Mouse (Mus musculus) brown adipose tissue, adult 24 weeks (tissue): Measurements from ENCODE around the gene Ctnnb1. TPM values are rescaled to one million over a fixed set of nuclear protein-coding genes. Genes with fewer than 3 reads are reported as not detected.

ENCODE experiments used
- H3K27ac ChIP-seq: fragments of 200-500 bp; replicated peaks from 2 replicates; pipeline ENCODE4 v1.5.1; 2012; ENCODE audit warnings: low read depth, mild to moderate bottlenecking, low read length
- H3K4me1 ChIP-seq: fragments of 200-500 bp; 2 replicates; pipeline ENCODE4 v1.6.1; 2012; ENCODE audit warnings: low read length, mixed read lengths; ENCODE audit not compliant: control insufficient read depth, insufficient read depth, insufficient read length
- H3K4me3 ChIP-seq: fragments of 200-500 bp; 2 replicates; pipeline ENCODE4 v1.5.1; 2012; ENCODE audit warnings: low read depth, mild to moderate bottlenecking, low read length, moderate library complexity; ENCODE audit not compliant: insufficient read depth
- polyA plus RNA-seq: library from polyadenylated mRNA; stranded (reverse); fragments of >200 nt; gene quantifications from 2 replicates; pipeline ENCODE4 v1.2.4, GENCODE M21; 2012; ENCODE audit not compliant: missing spikeins, insufficient read depth, insufficient read length

The Ctnnb1 gene
- polyA plus RNA-seq: 200 and 227 TPM in 2 replicates

DNA sequence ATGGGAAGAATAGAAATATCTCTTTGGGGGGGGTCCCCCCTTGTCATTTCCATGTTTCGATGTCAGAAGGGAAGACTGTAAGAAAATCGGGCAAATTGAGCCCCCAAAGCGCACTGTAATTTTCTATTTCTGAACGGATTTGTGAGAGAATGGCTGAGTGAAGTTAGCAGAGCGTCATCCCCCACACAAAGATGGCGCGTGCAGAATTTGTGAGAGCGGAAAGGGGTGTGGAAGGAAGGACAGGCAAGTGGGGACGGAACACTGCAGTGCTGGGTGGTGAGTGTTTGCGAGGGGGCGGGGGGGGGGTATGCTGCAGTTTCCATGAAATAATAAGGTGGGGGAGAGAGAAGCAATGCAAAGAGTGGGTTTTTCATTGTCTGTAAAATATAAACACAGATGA is at the start of gene Ctnnb1:
Gene Ctnnb1, plus strand, starts transcription at position 136 of the 400 bp plus-strand sequence.
- 0 out of 2 replicates have a peak, but pooled peaks cover 2% of the 10 kb centered on the region for H3K4me1 ChIP-seq
- no peak within 1 kb of the TSS for H3K4me3 ChIP-seq
- no peak within 1 kb of the TSS for H3K27ac ChIP-seq

GRCm38 (mm10) chr9:120880286-120880685 is 48.7 kb upstream of the Ctnnb1 start:
- Histone ChIP-seq H3K4me3 (no peak overlapping the region), H3K27ac (no peak overlapping the region), H3K4me1 (no peaks in the 10 kb centered on the region)

GRCm38 (mm10) chr9:120881121-120881520 is 47.9 kb upstream of the Ctnnb1 start:
- Histone ChIP-seq H3K4me3 (no peak overlapping the region), H3K27ac (no peak overlapping the region), H3K4me1 (no peaks in the 10 kb centered on the region)

DNA sequence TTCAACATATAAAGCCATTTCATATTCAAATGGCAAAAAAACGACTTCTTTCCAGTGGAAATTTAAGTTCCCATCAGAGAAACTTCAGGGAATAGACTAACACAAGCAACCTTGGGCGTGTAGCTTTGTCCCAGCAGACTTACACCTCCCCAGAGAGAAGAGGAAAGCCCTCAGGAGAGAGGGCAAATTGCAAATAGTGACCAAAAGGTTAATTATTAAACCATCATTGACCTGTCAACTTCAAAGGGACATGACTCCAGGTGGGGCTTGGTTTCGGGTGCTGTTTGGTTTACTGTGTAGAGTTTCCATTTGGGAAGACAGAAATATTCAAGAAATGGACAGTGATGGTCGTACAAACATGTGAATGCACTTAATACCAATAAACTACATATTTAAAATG is 47.2 kb upstream of the Ctnnb1 start:
- Histone ChIP-seq H3K4me3 (no peak overlapping the region), H3K4me1 (no peaks in the 10 kb centered on the region), H3K27ac (no peak overlapping the region)

- Histone ChIP-seq H3K27ac (no peak overlapping the region), H3K4me3 (no peak overlapping the region), H3K4me1 (no peaks in the 10 kb centered on the region)
These were observed 44.3 kb upstream of the Ctnnb1 start for GRCm38 (mm10) chr9:120884726-120885125.

DNA sequence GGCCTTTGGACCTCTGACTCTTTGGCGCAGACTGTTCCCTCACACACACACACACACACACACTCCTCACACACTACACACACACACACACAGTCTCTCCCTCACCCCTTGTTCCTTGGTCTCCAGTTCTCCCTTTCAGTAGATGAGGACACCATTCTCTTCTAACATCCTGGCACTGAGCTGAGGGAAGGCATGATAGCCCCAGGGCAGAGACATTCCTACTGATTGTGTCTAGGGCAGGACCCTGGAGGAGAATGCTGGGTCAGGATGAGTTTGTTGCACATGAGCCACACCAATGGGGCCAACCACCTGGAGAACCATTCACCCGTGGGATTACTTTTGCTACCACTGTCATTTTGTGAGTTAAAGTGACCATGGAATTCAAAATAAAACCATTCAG is 41.4 kb upstream of the Ctnnb1 start:
- no peak overlapping the region for H3K4me3 ChIP-seq
- H3K27ac ChIP-seq: no peak overlapping the region
- H3K4me1 ChIP-seq: no peaks in the 10 kb centered on the region

DNA sequence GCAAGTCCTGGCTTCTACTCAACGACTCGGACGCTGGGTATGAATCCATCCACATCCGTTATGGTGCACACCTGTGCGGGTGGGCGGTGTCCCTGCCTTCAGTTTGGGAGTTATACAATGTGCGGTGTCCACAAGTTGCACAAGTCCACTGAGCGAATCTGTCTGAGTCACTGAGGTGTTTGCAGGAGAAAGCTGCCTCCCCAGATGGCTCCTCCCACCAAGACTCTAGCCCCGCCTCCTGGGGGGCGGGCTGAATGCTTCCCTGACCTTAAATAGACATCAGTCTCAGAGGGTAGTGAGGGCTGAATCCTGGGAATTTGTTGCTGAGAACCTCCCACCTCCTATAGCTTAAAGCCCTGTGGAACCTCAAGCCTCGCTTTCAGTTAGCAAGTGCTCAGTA is 35.6 kb upstream of the Ctnnb1 start:
- Histone ChIP-seq H3K4me3 (no peak overlapping the region), H3K4me1 (no peaks in the 10 kb centered on the region), H3K27ac (no peak overlapping the region)

GRCm38 (mm10) chr9:120893971-120894370 is 35.0 kb upstream of the Ctnnb1 start:
- Histone ChIP-seq H3K27ac (no peak overlapping the region), H3K4me3 (no peak overlapping the region)

GRCm38 (mm10) chr9:120894376-120894775 is 34.6 kb upstream of the Ctnnb1 start:
- Histone ChIP-seq H3K4me1 (no peaks in the 10 kb centered on the region), H3K27ac (no peak overlapping the region), H3K4me3 (no peak overlapping the region)

More at GRCm38 (mm10) chr9:120893971-120894370, 35.0 kb upstream of the Ctnnb1 start:
- no peaks in the 10 kb centered on the region for H3K4me1 ChIP-seq

DNA sequence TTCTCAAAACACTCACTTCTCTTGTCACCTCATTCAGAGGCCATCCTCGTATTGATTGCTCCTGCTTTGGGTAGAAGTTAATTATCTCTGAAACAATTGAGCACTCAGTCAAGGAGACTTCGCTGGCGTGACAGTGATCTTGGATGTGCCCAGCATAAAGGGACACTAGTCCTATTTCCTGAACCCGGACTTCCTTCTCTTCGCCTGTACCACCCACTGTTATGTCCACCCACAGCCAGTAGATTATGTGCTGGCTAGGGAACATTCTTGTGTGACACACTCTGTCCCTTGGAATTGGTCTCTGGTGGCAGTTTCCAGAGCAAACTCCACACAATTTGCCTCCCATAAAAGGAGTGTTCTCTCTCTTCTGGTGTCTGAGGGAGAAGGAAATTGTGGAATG is 32.5 kb upstream of the Ctnnb1 start:
- Histone ChIP-seq H3K27ac (no peak overlapping the region), H3K4me1 (no peaks in the 10 kb centered on the region), H3K4me3 (no peak overlapping the region)

GRCm38 (mm10) chr9:120897269-120897668 is 31.7 kb upstream of the Ctnnb1 start:
- H3K4me3 ChIP-seq: no peak overlapping the region
- no peaks in the 10 kb centered on the region for H3K4me1 ChIP-seq
- no peak overlapping the region for H3K27ac ChIP-seq

DNA sequence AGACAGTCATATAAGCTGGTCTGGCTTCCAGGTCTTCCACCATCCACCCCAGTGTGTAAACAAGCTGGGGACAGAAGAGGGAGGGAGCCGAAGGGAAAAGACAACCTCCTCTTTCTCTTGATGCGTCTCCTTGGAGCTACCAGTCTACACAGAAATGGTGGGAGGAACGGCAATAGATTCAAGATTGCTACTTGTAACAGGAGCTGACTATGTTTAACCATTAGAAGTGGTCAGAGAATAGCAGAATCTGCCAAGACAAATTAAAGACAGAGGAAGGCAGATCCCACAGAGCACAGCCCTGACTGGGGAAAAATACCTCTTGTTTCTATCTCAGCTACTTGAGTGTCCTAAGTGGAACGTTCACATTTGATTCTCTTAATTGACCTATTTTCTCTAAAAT is 29.2 kb upstream of the Ctnnb1 start:
- no peaks in the 10 kb centered on the region for H3K4me1 ChIP-seq
- no peak overlapping the region for H3K4me3 ChIP-seq
- H3K27ac ChIP-seq: no peak overlapping the region

- no peaks in the 10 kb centered on the region for H3K4me1 ChIP-seq
- H3K27ac ChIP-seq: no peak overlapping the region
- H3K4me3 ChIP-seq: no peak overlapping the region
These were observed 28.4 kb upstream of the Ctnnb1 start for GRCm38 (mm10) chr9:120900338-120901274.

DNA sequence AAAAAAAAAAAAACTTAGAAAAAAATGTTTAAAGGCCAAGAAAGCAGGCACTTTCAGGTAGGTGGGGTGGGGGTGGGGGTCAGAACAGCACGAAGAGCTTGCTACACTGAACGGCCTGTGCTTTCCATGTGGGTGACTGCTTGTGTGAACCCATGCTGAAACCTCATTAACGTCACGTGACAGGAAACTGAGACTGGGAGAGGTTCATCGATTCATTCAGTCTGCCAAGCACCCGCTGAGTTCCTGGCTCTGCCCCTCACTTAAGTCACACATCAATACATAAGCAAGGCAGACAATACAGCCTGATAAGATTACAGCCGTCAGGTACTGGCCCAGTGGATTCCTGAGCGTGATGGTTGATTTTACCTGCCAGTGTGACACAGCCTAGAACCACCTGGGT is 26.5 kb upstream of the Ctnnb1 start:
- Histone ChIP-seq H3K27ac (no peak overlapping the region), H3K4me3 (no peak overlapping the region), H3K4me1 (no peaks in the 10 kb centered on the region)

DNA sequence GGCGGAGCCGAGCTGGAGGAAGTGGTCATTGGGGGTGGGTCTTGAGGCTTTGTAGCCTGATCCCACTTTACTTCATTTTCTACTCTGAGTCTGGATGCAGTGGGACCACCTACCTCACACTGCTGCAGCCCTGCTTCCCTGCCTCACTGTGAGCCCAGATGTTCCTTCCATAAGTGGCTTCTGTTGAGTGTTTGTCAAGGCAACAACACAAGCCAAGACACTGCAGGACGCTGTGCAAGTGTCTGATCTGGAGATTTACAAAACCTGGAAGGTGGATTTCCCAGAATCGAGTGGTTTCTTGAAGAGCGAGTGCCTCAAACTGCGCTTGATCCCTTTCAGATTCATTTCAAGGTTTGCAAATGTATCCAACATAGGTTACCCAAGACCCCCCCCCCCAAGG is 20.6 kb upstream of the Ctnnb1 start:
- no peak overlapping the region for H3K27ac ChIP-seq
- no peak overlapping the region for H3K4me3 ChIP-seq
- H3K4me1 ChIP-seq: 0 out of 2 replicates have a peak, but pooled peaks cover 3% of the 10 kb centered on the region

GRCm38 (mm10) chr9:120913152-120913551 is 15.9 kb upstream of the Ctnnb1 start:
- H3K27ac ChIP-seq: no peak overlapping the region
- H3K4me1 ChIP-seq: peaks cover 13% of the 10 kb centered on the region
- H3K4me3 ChIP-seq: no peak overlapping the region
